Comparison of ENCODE assay signal across 16 mouse cellular contexts in genomic region chr8:81773305-81773965, GRCm38 (mm10).
DNase-seq lines count a peak whose midpoint lies in the region; ATAC-seq lines count a peak whose summit lies in the region.
"Had no signal": no experiment of that assay in that cellular context is flagged by ENCODE, and none has a peak within 500 bp of the region (broad histone marks: within the 10 kb centered on the region; RNA-seq: fewer than 3 reads in every experiment).

No protein-coding gene starts in this region.

- DNase-seq in CD4-positive, CD25-positive, alpha-beta regulatory T cell, adult 2 months (ENCODE audit: low read depth, low spot score) = peak; percentile 54
- DNase-seq in T-cell, adult 2 months (ENCODE audit: low spot score) = peak; percentile 31
- DNase-seq in liver = peak; percentile 18
- no peak for DNase-seq in testis, postnatal 10 days (ENCODE audit: low spot score)
- DNase-seq in right cerebral cortex, postnatal 10 days (ENCODE audit: low spot score in 2 of 2) = no peak
- no peak for DNase-seq in urinary bladder, postnatal 36 days (ENCODE audit: low spot score in 2 of 2)
- DNase-seq: adrenal gland, adult 8-10 months; cerebellum, postnatal 10 days; gastrocnemius, postnatal 10 days; kidney, adult 9 months; left cerebral cortex, postnatal 4 days; lung, adult 2 months; right cerebral cortex, adult 18-20 months had no signal

- H3K27me3 ChIP-seq in megakaryocyte, embryonic 14.5 days (replicated peaks) = no peaks in the 10 kb centered on the region

- H3K9me3 ChIP-seq in megakaryocyte, embryonic 14.5 days = no peaks in the 10 kb centered on the region

- no peak for ATAC-seq in cerebellum, adult (ENCODE audit: insufficient number of reproducible peaks, low FRiP score, low TSS enrichment)
- ATAC-seq: hindbrain, postnatal 0 days had no signal

- peaks cover 36% of the 10 kb centered on the region for H3K36me3 ChIP-seq in megakaryocyte, embryonic 14.5 days (replicated peaks; ENCODE audit: low read length)

- H3K4me1 ChIP-seq in megakaryocyte, embryonic 14.5 days = peaks cover 82% of the 10 kb centered on the region

- peak overlapping the region; percentile 78 for H3K4me3 ChIP-seq in megakaryocyte, embryonic 14.5 days (replicated peaks)

Comparison
In these comparisons a context has a peak if more than half of its experiments do, and no peak if none do; other contexts are left out.
1. DNase-seq: peak in CD4-positive, CD25-positive, alpha-beta regulatory T cell, adult 2 months (single experiment), T-cell, adult 2 months (single experiment) and liver (single experiment); none in testis, postnatal 10 days (single experiment), right cerebral cortex, postnatal 10 days (0 of 2) and urinary bladder, postnatal 36 days (0 of 2).